Mouse (Mus musculus) intestine, postnatal 0 days (tissue): ENCODE measurements at regions not wholly inside any gene's neighbourhood (a gene's known extent, or its start where the extent isn't known, plus 50 kb on each side); places are given as distances from the start of the nearest gene placed in this dataset.
A peak's percentile ranks its signal among the peaks of the same experiment; 100 is the strongest.

Experiments used
- ATAC-seq: fragments of 200-750 bp; cut with Nextera tagmentation; 2 replicates; pipeline ENCODE4 v1.8.0; 2017; ENCODE audit warnings: mild to moderate bottlenecking, moderate TSS enrichment, moderate library complexity
- H3K27ac ChIP-seq: fragments of 300-500 bp; sonication (generic); 2 replicates; pipeline ENCODE4 v1.5.1; 2014; ENCODE audit warnings: mild to moderate bottlenecking, low read depth, low read length, moderate library complexity
- H3K27me3 ChIP-seq: fragments of 300-500 bp; sonication (generic); replicated peaks from 2 replicates; pipeline ENCODE4 v1.6.1; 2014; ENCODE audit warnings: low read length, mixed read lengths; ENCODE audit not compliant: control insufficient read depth, insufficient read depth
- H3K36me3 ChIP-seq: fragments of 300-500 bp; sonication (generic); 2 replicates; pipeline ENCODE4 v1.6.1; 2014; ENCODE audit warnings: mild to moderate bottlenecking, moderate library complexity; ENCODE audit not compliant: control insufficient read depth, insufficient read depth
- H3K4me1 ChIP-seq: fragments of 300-500 bp; sonication (generic); replicated peaks from 2 replicates; pipeline ENCODE4 v1.6.1; 2014; ENCODE audit warnings: antibody characterized with exemption, low read length, mixed read lengths; ENCODE audit not compliant: control insufficient read depth, insufficient read depth
- H3K4me2 ChIP-seq: fragments of 300-500 bp; sonication (generic); replicated peaks from 2 replicates; pipeline ENCODE4 v1.6.1; 2014; ENCODE audit warnings: low read depth, mild to moderate bottlenecking, moderate library complexity
- H3K4me3 ChIP-seq: fragments of 300-500 bp; sonication (generic); 2 replicates; pipeline ENCODE4 v1.5.1; 2014; ENCODE audit warnings: low read depth, low read length
- H3K9ac ChIP-seq: fragments of 300-500 bp; sonication (generic); 2 replicates; pipeline ENCODE4 v1.6.1; 2014; ENCODE audit warnings: mild to moderate bottlenecking, low read depth, low read length
- H3K9me3 ChIP-seq: fragments of 300-500 bp; sonication (generic); 2 replicates; pipeline ENCODE4 v1.6.1; 2016; ENCODE audit warnings: mixed run types; ENCODE audit not compliant: control insufficient read depth
- CTCF ChIP-seq: sonication (generic); IDR thresholded peaks from 2 replicates; pipeline ENCODE4 v1.5.1; 2016; ENCODE audit warnings: low read depth, mild to moderate bottlenecking, control low read depth, antibody characterized with exemption, moderate library complexity
- WGBS: fragments of 180-500 bp; shearing (Covaris S2); extraction: QIAGEN DNeasy Blood & Tissue Kit; methylation state at CpG from one replicate; pipeline ENCODE4 v1.1.7; 2014; 5-methylcytosine and 5-hydroxymethylcytosine counted together

GRCm38 (mm10) chr7:111313921-111314320, 231.1 kb upstream of the Eif4g2 start:
- WGBS = 91% methylated on average over 4 of the region's 4 CpGs
- no peaks in the 10 kb centered on the region for H3K27me3 ChIP-seq
- H3K4me1 ChIP-seq = no peaks in the 10 kb centered on the region
- no peaks in the 10 kb centered on the region for H3K36me3 ChIP-seq
- no peak overlapping the region for H3K4me3 ChIP-seq
- no peak overlapping the region for H3K9ac ChIP-seq
- H3K4me2 ChIP-seq = no peak overlapping the region
- no peak for TF ChIP-seq CTCF
- H3K27ac ChIP-seq = no peak overlapping the region
- no peak for ATAC-seq
- no peaks in the 10 kb centered on the region for H3K9me3 ChIP-seq

DNA sequence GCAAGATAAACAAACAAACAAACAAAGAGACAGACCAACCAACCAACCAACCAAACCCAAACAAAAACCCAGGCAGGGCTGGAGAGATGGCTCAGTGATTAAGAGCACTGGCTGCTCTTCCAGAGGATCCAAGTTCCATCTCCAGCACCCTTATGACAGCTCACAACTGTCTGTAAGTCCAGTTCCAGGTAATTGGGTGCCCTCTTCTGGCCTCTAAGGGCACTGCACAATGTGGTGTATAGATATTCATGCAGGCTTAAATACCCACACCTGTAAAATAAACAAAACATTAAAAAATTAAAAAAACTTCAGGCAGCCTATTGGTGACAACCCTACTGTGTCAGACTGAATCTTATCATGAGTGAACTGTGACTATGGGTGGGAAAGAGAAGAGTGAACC, 222.4 kb upstream of the Eif4g2 start:
- ATAC-seq = no peak
- TF ChIP-seq CTCF = peak; percentile 62

GRCm38 (mm10) chr7:111301791-111302488, 219.1 kb upstream of the Eif4g2 start:
- H3K27ac ChIP-seq = no peak overlapping the region
- no peak overlapping the region for H3K9ac ChIP-seq
- H3K4me1 ChIP-seq = no peaks in the 10 kb centered on the region
- H3K27me3 ChIP-seq = 0 out of 2 replicates have a peak, but pooled peaks cover 3% of the 10 kb centered on the region
- H3K36me3 ChIP-seq = no peaks in the 10 kb centered on the region
- no peak overlapping the region for H3K4me2 ChIP-seq
- ATAC-seq = no peak
- no peaks in the 10 kb centered on the region for H3K9me3 ChIP-seq
- 82% methylated on average over 16 of the region's 16 CpGs for WGBS
- no peak overlapping the region for H3K4me3 ChIP-seq
- no peak for TF ChIP-seq CTCF

More for the DNA sequence above, 222.4 kb upstream of the Eif4g2 start:
- Histone ChIP-seq H3K4me2 (no peak overlapping the region), H3K36me3 (no peaks in the 10 kb centered on the region), H3K27me3 (no peaks in the 10 kb centered on the region), H3K9me3 (no peaks in the 10 kb centered on the region), H3K4me1 (no peaks in the 10 kb centered on the region), H3K9ac (no peak overlapping the region), H3K27ac (no peak overlapping the region), H3K4me3 (no peak overlapping the region)

- H3K27ac ChIP-seq = no peak overlapping the region
- 0 out of 2 replicates have a peak, but pooled peaks cover 3% of the 10 kb centered on the region for H3K27me3 ChIP-seq
- no peaks in the 10 kb centered on the region for H3K36me3 ChIP-seq
- H3K9me3 ChIP-seq = no peaks in the 10 kb centered on the region
- no peak for TF ChIP-seq CTCF
- ATAC-seq = no peak
- H3K4me3 ChIP-seq = no peak overlapping the region
- no peak overlapping the region for H3K9ac ChIP-seq
- H3K4me2 ChIP-seq = no peak overlapping the region
- H3K4me1 ChIP-seq = no peaks in the 10 kb centered on the region
- WGBS = 84% methylated on average over 9 of the region's 9 CpGs
Measured at GRCm38 (mm10) chr7:111297174-111297902, 214.5 kb upstream of the Eif4g2 start.

DNA sequence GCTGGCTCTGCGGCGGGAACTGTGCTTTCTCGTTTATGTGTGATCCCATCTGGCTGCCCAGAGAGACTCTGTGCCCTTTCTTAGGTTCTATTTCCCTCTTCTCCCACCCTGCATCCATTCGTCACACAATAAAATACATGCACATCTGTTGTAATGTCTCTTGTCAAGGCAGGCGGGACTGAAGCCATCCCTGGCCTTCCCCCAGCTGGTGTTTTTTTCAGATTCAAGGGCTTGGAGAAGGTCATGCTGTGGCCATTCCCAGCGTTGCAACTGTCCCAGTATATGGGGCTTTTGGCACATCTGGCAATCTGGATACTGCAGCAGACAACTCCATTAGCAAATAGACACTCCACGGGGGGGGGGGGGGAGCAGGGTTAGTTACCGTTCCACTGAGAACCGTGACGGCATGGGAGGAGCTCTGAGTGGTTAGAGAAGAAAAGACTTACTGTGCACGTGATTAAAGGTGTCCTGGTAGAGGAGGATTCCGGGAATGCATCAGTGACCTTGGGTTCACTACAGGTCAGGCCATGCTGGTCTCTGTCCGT, 200.7 kb upstream of the Eif4g2 start:
- H3K27me3 ChIP-seq = no peaks in the 10 kb centered on the region
- no peaks in the 10 kb centered on the region for H3K36me3 ChIP-seq
- H3K9ac ChIP-seq = no peak overlapping the region
- TF ChIP-seq CTCF = no peak
- no peaks in the 10 kb centered on the region for H3K4me1 ChIP-seq
- ATAC-seq = no peak
- no peaks in the 10 kb centered on the region for H3K9me3 ChIP-seq
- 57% methylated on average over 13 of the region's 13 CpGs for WGBS
- H3K27ac ChIP-seq = no peak overlapping the region
- no peak overlapping the region for H3K4me3 ChIP-seq
- H3K4me2 ChIP-seq = no peak overlapping the region

DNA sequence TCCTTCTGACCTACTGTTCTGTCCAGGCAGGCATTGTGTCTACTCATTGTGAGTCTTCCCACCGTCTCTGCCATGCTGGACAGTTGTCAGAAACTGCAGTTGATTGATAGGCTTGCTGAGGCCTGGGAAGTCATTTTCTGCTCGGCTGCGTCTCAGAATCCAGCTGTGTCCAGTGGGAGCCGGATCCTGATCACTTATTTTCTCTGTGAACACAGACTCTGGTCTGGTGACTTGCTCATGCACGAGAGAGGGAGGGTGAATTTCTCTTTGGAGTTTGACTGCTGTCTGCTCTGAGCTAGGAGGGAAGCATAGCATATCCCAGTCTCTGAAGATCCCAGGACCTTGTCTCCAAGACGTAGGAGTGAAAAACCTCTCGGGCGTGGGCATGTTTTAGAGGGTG, 199.5 kb upstream of the Eif4g2 start:
- TF ChIP-seq CTCF = no peak
- 55% methylated on average over 8 of the region's 8 CpGs for WGBS
- no peak overlapping the region for H3K4me3 ChIP-seq
- no peak overlapping the region for H3K27ac ChIP-seq
- ATAC-seq = no peak
- H3K4me1 ChIP-seq = no peaks in the 10 kb centered on the region
- H3K4me2 ChIP-seq = no peak overlapping the region
- H3K27me3 ChIP-seq = no peaks in the 10 kb centered on the region
- H3K9ac ChIP-seq = no peak overlapping the region
- no peaks in the 10 kb centered on the region for H3K9me3 ChIP-seq
- no peaks in the 10 kb centered on the region for H3K36me3 ChIP-seq
